Mouse (Mus musculus) stomach, embryonic 14.5 days (tissue): ENCODE measurements around the gene Izumo1. TPM values are rescaled to one million over a fixed set of nuclear protein-coding genes. Genes with fewer than 3 reads are reported as not detected.

Source experiments
- ATAC-seq: fragments of 200-750 bp; cut with Nextera tagmentation; 2 replicates; pipeline ENCODE4 v1.8.0; 2017; ENCODE audit warnings: low read depth, moderate TSS enrichment; ENCODE audit not compliant: insufficient number of reproducible peaks, insufficient read depth, low FRiP score
- H3K27ac ChIP-seq: fragments of 300-500 bp; sonication (generic); 2 replicates; pipeline ENCODE4 v1.5.1; 2014; ENCODE audit warnings: mild to moderate bottlenecking, low read length, moderate library complexity, mixed read lengths
- H3K27me3 ChIP-seq: fragments of 300-500 bp; sonication (generic); 2 replicates; pipeline ENCODE4 v1.6.1; 2014; ENCODE audit warnings: low read length, control low read depth, mixed read lengths; ENCODE audit not compliant: control insufficient read depth, insufficient read depth
- H3K36me3 ChIP-seq: fragments of 300-500 bp; sonication (generic); 2 replicates; pipeline ENCODE4 v1.6.1; 2014; ENCODE audit warnings: mild to moderate bottlenecking, control low read depth, low read length, moderate library complexity, mixed read lengths; ENCODE audit not compliant: control insufficient read depth, insufficient read depth
- H3K4me1 ChIP-seq: fragments of 300-500 bp; sonication (generic); 2 replicates; pipeline ENCODE4 v1.6.1; 2014; ENCODE audit warnings: low read length, control low read depth, mixed read lengths; ENCODE audit not compliant: control insufficient read depth, insufficient read depth
- H3K4me2 ChIP-seq: fragments of 300-500 bp; sonication (generic); replicated peaks from 2 replicates; pipeline ENCODE4 v1.6.1; 2014; ENCODE audit warnings: low read depth, low read length, control low read depth
- H3K4me3 ChIP-seq: fragments of 300-500 bp; sonication (generic); 2 replicates; pipeline ENCODE4 v1.5.1; 2014; ENCODE audit warnings: low read depth, low read length, control low read depth
- H3K9ac ChIP-seq: fragments of 300-500 bp; sonication (generic); replicated peaks from 2 replicates; pipeline ENCODE4 v1.6.1; 2014; ENCODE audit warnings: low read depth, mild to moderate bottlenecking, control low read depth, low read length, moderate library complexity, mixed read lengths
- H3K9me3 ChIP-seq: fragments of 300-500 bp; sonication (generic); 2 replicates; pipeline ENCODE4 v1.6.1; 2016; ENCODE audit warnings: low read depth, low read length, control low read depth; ENCODE audit not compliant: control insufficient read depth
- WGBS: fragments of 180-500 bp; shearing (Covaris S2); extraction: QIAGEN DNeasy Blood & Tissue Kit; methylation state at CpG from one replicate; pipeline ENCODE4 v1.1.7; 2014; 5-methylcytosine and 5-hydroxymethylcytosine counted together
- polyA plus RNA-seq: library from polyadenylated mRNA; unstranded; fragments of >200 nt; fragmentation: Nextera tagmentation; extraction: Ambion mirVana; gene quantifications from 2 replicates; pipeline ENCODE4 v1.2.1, GENCODE M21; 2014

The Izumo1 gene
- polyA plus RNA-seq, 1 experiment from 2014 or later, result 0.23 TPM

GRCm38 (mm10) chr7:45677627-45678295 is 56.1 kb downstream of the Izumo1 start:
- no peaks in the 10 kb centered on the region for H3K27me3 ChIP-seq
- no peak overlapping the region for H3K4me3 ChIP-seq
- peaks cover 6% of the 10 kb centered on the region; the same call in 1 of the 2 replicates for H3K4me1 ChIP-seq
- H3K27ac ChIP-seq, result 0 out of 2 replicates have a peak overlapping the region, but pooled peaks have one; percentile 10
- ATAC-seq, result peak; percentile 62
- no peak overlapping the region for H3K9ac ChIP-seq
- no peak overlapping the region for H3K4me2 ChIP-seq
- H3K36me3 ChIP-seq, result no peaks in the 10 kb centered on the region
- 50% methylated on average over 7 of the region's 7 CpGs for WGBS
- no peaks in the 10 kb centered on the region for H3K9me3 ChIP-seq

Other genes with a start within 250 kb of the Izumo1 start
- gene Snrnp70, start 226.1 kb upstream of the Izumo1 start, polyA plus RNA-seq, result 118 and 124 TPM in 2 replicates
- gene Kcna7, start 216.2 kb upstream of the Izumo1 start, polyA plus RNA-seq, result not detected in 2 replicates
- 4.1 and 4.5 TPM in 2 replicates for gene Ntf5, start 208.1 kb upstream of the Izumo1 start, polyA plus RNA-seq
- gene Lhb, start 201.0 kb upstream of the Izumo1 start, polyA plus RNA-seq, result 0.52 TPM in 1 of 2 replicates, not detected in the other
- 32.7 and 35.3 TPM in 2 replicates for gene Gys1, start 187.0 kb upstream of the Izumo1 start, polyA plus RNA-seq
- 132 and 135 TPM in 2 replicates for gene Ruvbl2, start 183.7 kb upstream of the Izumo1 start, polyA plus RNA-seq
- gene Ftl1, start 161.9 kb upstream of the Izumo1 start, polyA plus RNA-seq, result 4,275 and 4,681 TPM in 2 replicates
- 67.1 and 83.9 TPM in 2 replicates for gene Bax, start 154.9 kb upstream of the Izumo1 start, polyA plus RNA-seq
- gene Tulp2, start 139.9 kb upstream of the Izumo1 start, polyA plus RNA-seq, result 1.7 and 2.9 TPM in 2 replicates
- not detected in 2 replicates for gene Gm45808, start 135.0 kb upstream of the Izumo1 start, polyA plus RNA-seq
- gene Dhdh, start 133.0 kb upstream of the Izumo1 start, polyA plus RNA-seq, result 2.7 and 3.4 TPM in 2 replicates
- 199 TPM in 2 replicates for gene Nucb1, start 111.4 kb upstream of the Izumo1 start, polyA plus RNA-seq
- 12.7 and 18.3 TPM in 2 replicates for gene Ppp1r15a, start 95.5 kb upstream of the Izumo1 start, polyA plus RNA-seq
- gene Plekha4, start 95.5 kb upstream of the Izumo1 start, polyA plus RNA-seq, result 1.5 and 2.6 TPM in 2 replicates
- gene Hsd17b14, start 66.9 kb upstream of the Izumo1 start, polyA plus RNA-seq, result 1.8 and 1.9 TPM in 2 replicates
- 61.6 and 63.4 TPM in 2 replicates for gene Bcat2, start 51.7 kb upstream of the Izumo1 start, polyA plus RNA-seq
- gene Fgf21, start 6.3 kb upstream of the Izumo1 start, polyA plus RNA-seq, result 0.36 and 0.55 TPM in 2 replicates
- gene Fut1, start 4.5 kb upstream of the Izumo1 start, polyA plus RNA-seq, result 0.63 and 0.78 TPM in 2 replicates
- 6.2 and 7.8 TPM in 2 replicates for gene Rasip1, start 5.7 kb downstream of the Izumo1 start, polyA plus RNA-seq
- gene Mamstr, start 18.2 kb downstream of the Izumo1 start, polyA plus RNA-seq, result 7.2 TPM in 2 replicates
- gene Fut2, start 44.6 kb downstream of the Izumo1 start, polyA plus RNA-seq, result 5.7 and 6.1 TPM in 2 replicates
- gene Ntn5, start 62.2 kb downstream of the Izumo1 start, polyA plus RNA-seq, result 0.67 and 1.0 TPM in 2 replicates
- gene Sec1, start 72.6 kb downstream of the Izumo1 start, polyA plus RNA-seq, result 4.8 and 5.7 TPM in 2 replicates
- 10.4 and 11.4 TPM in 2 replicates for gene Car11, start 78.0 kb downstream of the Izumo1 start, polyA plus RNA-seq
- 6.4 and 6.7 TPM in 2 replicates for gene Dbp, start 83.3 kb downstream of the Izumo1 start, polyA plus RNA-seq
- gene Rpl18, start 93.6 kb downstream of the Izumo1 start, polyA plus RNA-seq, result 1,227 and 1,272 TPM in 2 replicates
- 24.4 TPM in 2 replicates for gene Sphk2, start 96.2 kb downstream of the Izumo1 start, polyA plus RNA-seq
- 3.1 and 4.1 TPM in 2 replicates for gene Fam83e, start 99.4 kb downstream of the Izumo1 start, polyA plus RNA-seq
- gene Spaca4, start 104.0 kb downstream of the Izumo1 start, polyA plus RNA-seq, result 0.38 TPM in 1 of 2 replicates, not detected in the other
- gene Lmtk3, start 161.9 kb downstream of the Izumo1 start, polyA plus RNA-seq, result 2.5 and 3.3 TPM in 2 replicates
- 2.8 and 3.6 TPM in 2 replicates for gene Sult2b1, start 162.9 kb downstream of the Izumo1 start, polyA plus RNA-seq
- 89.3 and 92.6 TPM in 2 replicates for gene Cyth2, start 192.8 kb downstream of the Izumo1 start, polyA plus RNA-seq
- 1.3 and 1.4 TPM in 2 replicates for gene Kcnj14, start 203.0 kb downstream of the Izumo1 start, polyA plus RNA-seq
- 62.7 and 69.6 TPM in 2 replicates for gene Grwd1, start 209.1 kb downstream of the Izumo1 start, polyA plus RNA-seq